Mouse (Mus musculus): ENCODE results near the gene Adgre1.

- TF ChIP-seq CTCF (IDR thresholded peaks at IDR 0.05; ENCODE audit: control insufficient read depth, insufficient read depth, insufficient read length), result no peak
- TF ChIP-seq MAX (IDR thresholded peaks at IDR 0.05), result no peak
- TF ChIP-seq USF1 (IDR thresholded peaks at IDR 0.05; ENCODE audit: low read depth), result no peak
- TF ChIP-seq MYOG (IDR thresholded peaks at IDR 0.05; ENCODE audit: control insufficient read depth, extremely low read depth, insufficient read length), result no peak
- TF ChIP-seq FOSL1 (IDR thresholded peaks at IDR 0.05; ENCODE audit: insufficient read depth, low read length, poor library complexity, severe bottlenecking), result no peak
- no peak for TF ChIP-seq CEBPB (IDR thresholded peaks at IDR 0.05; ENCODE audit: low read depth)
- no peak for TF ChIP-seq MYOD1 (IDR thresholded peaks at IDR 0.05; ENCODE audit: control insufficient read depth, insufficient read length, low read depth)
These were observed 46.7 kb upstream of the Adgre1 start for GRCm38 (mm10) chr17:57311801-57312200.
